Mouse (Mus musculus): Measurements from ENCODE around the gene Coro1c. TPM values are rescaled to one million over a fixed set of nuclear protein-coding genes. Genes with fewer than 3 reads are reported as not detected.

Coro1c gene
- total RNA-seq, 1 experiment from 2014 or later: 129 TPM

Other genes with a start within 250 kb of the Coro1c start
- not detected in 3 replicates for gene 1700069L16Rik, start 184.0 kb downstream of the Coro1c start, total RNA-seq (2017)
- 2.0 to 4.7 TPM (median 4.2 TPM) in 3 replicates for gene Ficd, start 173.0 kb downstream of the Coro1c start, total RNA-seq (2017)
- 34.4 to 48.1 TPM (median 42.3 TPM) in 3 replicates for gene Sart3, start 136.2 kb downstream of the Coro1c start, total RNA-seq (2017)
- gene Iscu, start 136.0 kb downstream of the Coro1c start, total RNA-seq (2017): 110 to 223 TPM (median 180 TPM) in 3 replicates
- not detected in 3 replicates for gene Tmem119, start 108.2 kb downstream of the Coro1c start, total RNA-seq (2017)
- 212 to 415 TPM (median 221 TPM) in 3 replicates for gene Selplg, start 76.1 kb downstream of the Coro1c start, total RNA-seq (2017)
- gene Ssh1, start 85.1 kb upstream of the Coro1c start, total RNA-seq (2017): 11.1 to 23.4 TPM (median 17.9 TPM) in 3 replicates
- not detected in 3 replicates for gene Dao, start 94.9 kb upstream of the Coro1c start, total RNA-seq (2017)
- gene Usp30, start 156.7 kb upstream of the Coro1c start, total RNA-seq (2017): 3.3 to 14.0 TPM (median 11.0 TPM) in 3 replicates
- not detected in 3 replicates for gene Svop, start 182.8 kb upstream of the Coro1c start, total RNA-seq (2017)
- gene Alkbh2, start 219.5 kb upstream of the Coro1c start, total RNA-seq (2017): 1.6 to 12.8 TPM (median 8.9 TPM) in 3 replicates
- 1.9 to 4.0 TPM (median 2.7 TPM) in 3 replicates for gene Ung, start 221.6 kb upstream of the Coro1c start, total RNA-seq (2017)
- gene Acacb, start 237.8 kb upstream of the Coro1c start, total RNA-seq (2017): 0.10 to 0.21 TPM (median 0.19 TPM) in 3 replicates

Data from monocyte, adult 5-6 weeks (primary cell).